Mouse (Mus musculus): ENCODE measurements around the gene Hecw2.

Gene Hecw2

GRCm38 (mm10) chr1:53757316-53757715, 437.7 kb downstream of the Hecw2 start:
- in situ Hi-C loops (cut with MboI; ENCODE audit: unreplicated experiment in 2 of 2): no loop called here

Measured in v-Abl transformed pro-B cells (cell line).